Mouse (Mus musculus) myocyte (in vitro differentiated cells): Measurements from ENCODE around the gene Chn2.

Experiments
- E2F4 ChIP-seq: IDR thresholded peaks from one replicate; pipeline ENCODE4 v1.6.1; 2011; ENCODE audit warnings: mild to moderate bottlenecking, control low read depth, moderate library complexity; ENCODE audit not compliant: insufficient read depth
- MAX ChIP-seq: IDR thresholded peaks from one replicate; pipeline ENCODE4 v1.6.1; 2011; ENCODE audit warnings: low read depth, mild to moderate bottlenecking, control low read depth
- MYOD1 ChIP-seq, 3 experiments: IDR thresholded peaks; one replicate each; pipeline ENCODE4 v1.6.1; 2011; ENCODE audit warnings: control low read depth in 2 of 3, low read depth in 2 of 3, mild to moderate bottlenecking in 2 of 3, moderate library complexity in 1 of 3; ENCODE audit not compliant: insufficient read length in 2 of 3, control insufficient read depth in 1 of 3
- MYOG ChIP-seq, 3 experiments: IDR thresholded peaks; one replicate each; pipeline ENCODE4 v1.6.1; 2011; ENCODE audit warnings: control low read depth in 2 of 3, low read depth in 2 of 3, mild to moderate bottlenecking in 2 of 3; ENCODE audit not compliant: insufficient read length in 2 of 3, control insufficient read depth in 1 of 3, insufficient read depth in 1 of 3
- POLR2A ChIP-seq: IDR thresholded peaks from one replicate; pipeline ENCODE4 v1.6.1; 2011; ENCODE audit warnings: low read depth, mild to moderate bottlenecking, control low read depth, moderate library complexity; ENCODE audit not compliant: insufficient read length
- SRF ChIP-seq: IDR thresholded peaks from one replicate; pipeline ENCODE4 v1.6.1; 2011; ENCODE audit warnings: low read depth; ENCODE audit not compliant: control insufficient read depth, insufficient read length
- TCF12 ChIP-seq: IDR thresholded peaks from one replicate; pipeline ENCODE4 v1.6.1; 2011; ENCODE audit warnings: mild to moderate bottlenecking, control low read depth; ENCODE audit not compliant: poor library complexity, insufficient read depth, severe bottlenecking
- USF1 ChIP-seq: IDR thresholded peaks from one replicate; pipeline ENCODE4 v1.6.1; 2011; ENCODE audit warnings: low read depth, mild to moderate bottlenecking, control low read depth, moderate library complexity

GRCm38 (mm10) chr6:54126225-54126992, 87.1 kb downstream of the Chn2 start:
- TF ChIP-seq POLR2A (no peak), MYOG (IDR thresholded peaks at IDR 0.05; ENCODE audit: control insufficient read depth in 1 of 3, insufficient read depth in 1 of 3, insufficient read length in 2 of 3, low read depth in 2 of 3) (no peak), USF1 (no peak), TCF12 (no peak), MAX (no peak), E2F4 (no peak), MYOD1 (IDR thresholded peaks at IDR 0.05; ENCODE audit: control insufficient read depth in 1 of 3, insufficient read length in 2 of 3, low read depth in 2 of 3) (no peak), SRF (no peak)
